Mouse (Mus musculus): ENCODE data around the gene E2f8. TPM values are rescaled to one million over a fixed set of nuclear protein-coding genes. Genes with fewer than 3 reads are reported as not detected.
A peak's percentile ranks its signal among the peaks of the same experiment; 100 is the strongest.

The E2f8 gene
- total RNA-seq, 2 experiments from 2014 or later: 3.2 to 4.4 TPM

DNA sequence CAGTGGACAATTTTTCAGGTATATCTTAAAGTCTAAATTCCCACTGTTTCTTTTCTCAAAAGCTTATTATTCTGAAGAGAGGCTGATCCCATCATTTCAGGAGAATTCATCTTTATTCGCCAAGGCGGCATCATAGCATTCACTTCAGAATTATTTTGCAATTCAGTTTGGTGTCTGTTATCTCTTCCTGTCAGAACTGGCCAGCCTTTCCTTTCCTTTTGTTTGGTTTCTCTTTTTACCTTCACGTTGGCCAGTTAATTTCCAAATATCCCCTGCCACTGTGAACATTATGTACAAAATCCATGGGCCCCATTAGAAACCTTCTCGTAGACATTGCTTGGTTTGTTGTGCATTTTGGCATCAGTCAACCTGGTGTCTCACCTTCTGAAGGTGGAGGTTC lies 22.0 kb downstream of the E2f8 start:
- DNase-seq: no peak
- intact Hi-C loops (cut with DNase I): no loop called here

- DNase-seq: no peak
- intact Hi-C loops (cut with DNase I): no loop called here
Observed at GRCm38 (mm10) chr7:48858257-48858656, 23.1 kb downstream of the E2f8 start.

DNA sequence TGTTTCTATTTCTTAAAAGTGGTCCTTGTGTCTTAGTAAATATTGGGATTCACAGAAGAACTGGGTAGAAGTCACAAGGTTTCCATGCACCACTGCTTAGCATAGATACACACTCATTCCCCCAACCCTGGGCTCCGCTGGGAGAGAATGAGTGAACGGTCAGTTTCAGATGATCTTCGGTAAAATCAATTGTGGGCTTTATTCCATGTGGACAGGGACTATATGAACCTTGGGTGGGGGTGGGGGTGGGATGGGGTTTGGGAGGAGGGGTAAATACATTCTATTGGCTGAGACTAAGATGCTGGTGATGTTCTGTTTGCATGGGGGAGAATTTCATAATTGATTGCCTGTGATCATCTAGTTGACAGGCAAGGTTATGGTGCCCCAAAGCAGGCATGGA lies 25.9 kb downstream of the E2f8 start:
- intact Hi-C loops (cut with DNase I): no loop called here
- no peak for DNase-seq

DNA sequence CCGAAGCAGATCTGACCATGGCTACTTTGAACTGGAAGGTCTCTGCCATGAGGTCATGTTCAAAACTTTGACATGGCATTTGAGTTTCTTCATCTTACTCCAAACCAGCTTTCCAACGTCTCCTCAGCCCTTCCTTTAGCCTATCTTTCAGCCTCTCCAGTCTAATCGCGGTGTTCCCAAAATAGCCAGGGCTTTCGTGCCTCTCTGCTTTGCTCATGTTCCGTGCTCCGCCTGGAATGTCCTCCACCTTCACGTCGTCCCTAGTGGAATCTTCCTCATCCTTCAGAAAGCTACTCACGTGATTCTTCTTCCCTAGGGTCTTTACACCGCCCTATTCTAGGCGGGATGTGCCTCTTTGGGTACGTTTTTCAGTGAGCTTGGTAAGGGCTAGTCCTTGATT lies 27.9 kb downstream of the E2f8 start:
- intact Hi-C loops (cut with DNase I): no loop called here
- no peak for DNase-seq

DNA sequence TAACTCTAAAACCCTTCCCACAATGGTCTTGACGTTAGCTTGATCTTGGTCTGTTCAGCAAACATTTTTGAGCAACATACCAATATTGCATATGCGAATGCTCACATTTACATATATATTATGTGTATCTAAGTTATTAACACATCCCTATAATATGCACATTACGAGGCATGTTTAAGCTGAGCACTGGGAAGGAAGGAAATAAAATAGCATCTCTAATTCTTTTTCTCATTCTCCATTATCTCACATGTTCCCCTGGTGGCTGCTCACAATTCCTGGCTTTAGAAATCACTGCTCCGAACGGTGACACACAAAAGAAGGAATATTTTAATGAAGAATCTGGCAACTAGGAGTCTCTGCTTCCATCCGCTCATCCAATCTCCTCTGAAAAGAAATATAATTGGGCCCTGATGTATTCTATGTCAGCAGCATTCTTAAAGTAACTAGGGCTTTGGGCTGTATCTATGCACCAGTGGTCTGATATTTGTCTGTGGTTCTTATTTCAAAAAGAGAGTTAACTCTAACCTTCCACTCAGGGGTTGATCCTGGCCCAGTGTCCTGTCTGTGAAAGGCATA lies 29.8 kb downstream of the E2f8 start:
- intact Hi-C loops (cut with DNase I): no loop called here
- DNase-seq: no peak

GRCm38 (mm10) chr7:48847820-48848650 lies 33.4 kb downstream of the E2f8 start, which contains the start of gene Csrp3:
Gene Csrp3 (minus strand): TSS chr7:48848033.
- intact Hi-C loops (cut with DNase I): no loop called here
- no peak for DNase-seq

DNA sequence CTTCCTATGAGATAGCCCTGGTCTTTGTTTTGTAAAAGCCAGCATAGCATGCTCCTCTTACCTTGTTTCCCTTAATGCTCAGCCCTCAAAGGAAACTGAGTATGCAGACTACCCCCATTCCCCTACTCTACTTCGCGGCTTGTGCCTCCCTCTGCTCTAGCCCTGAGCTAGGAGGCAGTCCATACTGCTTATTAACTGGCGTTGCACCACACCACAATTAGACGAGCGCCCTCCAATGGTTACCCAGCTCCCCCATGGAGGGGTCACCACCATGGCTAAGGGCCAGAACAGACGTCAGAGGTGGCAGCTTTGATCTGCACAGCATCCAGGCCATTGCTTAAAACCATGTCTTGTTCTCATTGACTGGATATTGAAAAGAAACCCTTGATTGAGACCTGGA lies 34.6 kb downstream of the E2f8 start:
- intact Hi-C loops (cut with DNase I): no loop called here
- DNase-seq: no peak

- DNase-seq: no peak
- intact Hi-C loops (cut with DNase I): no loop called here
Observed at GRCm38 (mm10) chr7:48845213-48845973, 36.0 kb downstream of the E2f8 start.

- no peak for DNase-seq
- intact Hi-C loops (cut with DNase I): no loop called here
Observed at GRCm38 (mm10) chr7:48843541-48843940, 37.9 kb downstream of the E2f8 start.

- DNase-seq: no peak
- intact Hi-C loops (cut with DNase I): no loop called here
Observed at GRCm38 (mm10) chr7:48842353-48842752, 39.0 kb downstream of the E2f8 start.

DNA sequence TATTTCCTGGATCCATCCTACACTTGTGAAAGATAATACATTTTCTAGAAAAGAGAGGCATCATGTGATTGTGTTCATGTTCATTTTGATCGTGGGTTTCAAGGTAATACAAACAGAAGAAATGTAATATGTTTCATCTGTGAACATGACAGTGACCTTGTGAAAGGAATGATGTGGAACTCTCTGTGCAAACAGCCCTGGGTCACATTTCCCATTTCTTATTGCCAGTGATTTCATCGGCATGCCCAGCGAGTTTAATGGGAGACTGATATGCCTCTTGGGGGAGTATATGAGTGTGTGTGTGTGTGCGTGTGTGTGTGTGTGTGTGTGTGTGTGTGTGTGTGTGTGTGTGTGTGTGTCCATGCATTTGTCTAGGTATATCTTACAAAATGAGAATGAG lies 39.9 kb downstream of the E2f8 start:
- DNase-seq: no peak
- intact Hi-C loops (cut with DNase I): no loop called here

- DNase-seq: no peak
- intact Hi-C loops (cut with DNase I): no loop called here
Observed at GRCm38 (mm10) chr7:48840545-48840944, 40.9 kb downstream of the E2f8 start.

- intact Hi-C loops (cut with DNase I): no loop called here
- DNase-seq: no peak
Observed at GRCm38 (mm10) chr7:48838434-48838833, 43.0 kb downstream of the E2f8 start.

DNA sequence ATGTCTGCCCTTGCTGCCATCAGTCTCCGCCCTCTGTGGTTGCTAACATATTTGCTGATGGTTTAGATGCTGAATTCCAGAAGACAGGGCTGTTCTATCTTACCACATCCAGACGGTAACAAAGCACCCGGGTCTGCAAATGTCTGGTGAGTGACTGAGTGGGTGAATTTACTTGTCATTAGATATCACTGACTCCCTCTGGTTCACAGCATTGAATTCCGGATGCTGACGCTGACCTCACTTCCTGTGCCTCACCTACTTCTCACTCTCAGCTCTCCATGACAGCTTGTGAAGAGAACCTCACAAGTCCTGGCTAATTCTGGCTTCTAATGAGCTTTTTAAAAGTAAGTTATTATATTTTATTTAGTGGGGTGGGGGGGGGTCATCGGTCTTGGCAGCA lies 44.4 kb downstream of the E2f8 start:
- DNase-seq: no peak
- intact Hi-C loops (cut with DNase I): no loop called here

- DNase-seq: no peak
- intact Hi-C loops (cut with DNase I): no loop called here
Observed at GRCm38 (mm10) chr7:48834989-48835626, 46.3 kb downstream of the E2f8 start.

DNA sequence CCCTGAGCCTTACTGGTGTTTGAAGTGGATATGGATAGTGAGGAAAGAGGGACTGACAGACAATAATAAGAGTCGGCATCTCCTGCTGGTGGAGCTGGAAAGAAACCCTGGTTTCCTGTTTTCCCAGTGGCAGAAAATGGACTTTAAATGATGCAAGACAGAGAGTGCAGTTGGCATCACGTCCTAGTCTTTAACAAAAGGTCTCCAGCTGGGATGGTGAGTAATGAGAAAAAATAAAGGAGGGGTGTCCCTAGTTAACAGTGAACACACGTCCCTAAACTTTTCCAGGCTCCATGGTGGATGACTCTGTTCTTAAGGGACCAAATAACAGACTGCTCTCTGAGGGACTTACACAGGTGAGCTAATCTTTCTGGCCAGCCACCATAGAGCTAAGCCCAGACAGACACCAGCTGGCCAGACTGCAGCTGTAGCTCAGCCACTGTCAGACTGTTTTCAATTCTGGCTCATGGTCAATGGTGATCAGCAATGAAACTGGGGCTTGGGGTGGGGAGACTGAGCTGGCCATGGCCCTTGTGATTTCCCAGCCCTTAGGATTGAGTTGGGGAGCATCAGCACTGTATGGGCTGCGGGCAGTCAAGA lies 46.9 kb downstream of the E2f8 start:
- DNase-seq: peak; percentile 7

GRCm38 (mm10) chr7:48832735-48833134 lies 48.7 kb downstream of the E2f8 start:
- intact Hi-C loops (cut with DNase I): no loop called here
- DNase-seq: no peak

More for the DNA sequence above, 46.9 kb downstream of the E2f8 start:
- intact Hi-C loops (cut with DNase I): no loop called here

- no peak for DNase-seq
- intact Hi-C loops (cut with DNase I): no loop called here
Observed at GRCm38 (mm10) chr7:48830395-48830794, 51.0 kb downstream of the E2f8 start.

- intact Hi-C loops (cut with DNase I): no loop called here
- no peak for DNase-seq
Observed at GRCm38 (mm10) chr7:48829177-48829910, 52.1 kb downstream of the E2f8 start.

- intact Hi-C loops (cut with DNase I): no loop called here
- no peak for DNase-seq
Observed at GRCm38 (mm10) chr7:48825170-48825569, 56.2 kb downstream of the E2f8 start.

Measured in left cerebral cortex, postnatal 4 days (tissue).